In genomic region chr15:81278699-81279098, GRCm38 (mm10) we compare ENCODE assay signal across 28 mouse cellular contexts. TPM values are rescaled to one million over a fixed set of nuclear protein-coding genes. Genes with fewer than 3 reads are reported as not detected.
DNase-seq lines count a peak whose midpoint lies in the region; ATAC-seq lines count a peak whose summit lies in the region.
"Had no signal": no experiment of that assay in that cellular context is flagged by ENCODE, and none has a peak within 500 bp of the region (broad histone marks: within the 10 kb centered on the region; RNA-seq: fewer than 3 reads in every experiment).

No protein-coding gene starts in this region.

- H3K4me2 ChIP-seq in hindbrain, embryonic 11.5 days (replicated peaks; ENCODE audit: low read depth, low read length) = no peak overlapping the region
- H3K4me2 ChIP-seq in hindbrain, embryonic 16.5 days (ENCODE audit: low read length) = no peak overlapping the region
- no peak overlapping the region for H3K4me2 ChIP-seq in neural tube, embryonic 13.5 days
- H3K4me2 ChIP-seq: heart, embryonic 15.5 days; liver, embryonic 12.5 days had no signal

- no peaks in the 10 kb centered on the region for H3K9me3 ChIP-seq in hindbrain, embryonic 11.5 days (ENCODE audit: control insufficient read depth, low read length)
- H3K9me3 ChIP-seq in hindbrain, embryonic 16.5 days (ENCODE audit: control insufficient read depth, low read length) = no peaks in the 10 kb centered on the region
- H3K9me3 ChIP-seq in neural tube, embryonic 13.5 days = no peaks in the 10 kb centered on the region
- H3K9me3 ChIP-seq: embryonic facial prominence, embryonic 12.5 days; forebrain, embryonic 10.5 days; forebrain, embryonic 15.5 days; G1E; heart, embryonic 10.5 days; heart, embryonic 15.5 days; liver, embryonic 12.5 days; megakaryocyte, embryonic 14.5 days had no signal

- no peak overlapping the region for H3K9ac ChIP-seq in hindbrain, embryonic 11.5 days (ENCODE audit: low read depth, low read length)
- H3K9ac ChIP-seq in hindbrain, embryonic 16.5 days (ENCODE audit: low read depth, low read length) = no peak overlapping the region
- H3K9ac ChIP-seq in neural tube, embryonic 13.5 days = no peak overlapping the region
- H3K9ac ChIP-seq: embryonic facial prominence, embryonic 12.5 days; forebrain, embryonic 15.5 days; heart, embryonic 15.5 days; liver, embryonic 12.5 days; liver, postnatal 0 days had no signal

- no peaks in the 10 kb centered on the region for H3K27me3 ChIP-seq in hindbrain, embryonic 11.5 days (ENCODE audit: control insufficient read depth, insufficient read depth, low read length)
- H3K27me3 ChIP-seq in hindbrain, embryonic 16.5 days (replicated peaks; ENCODE audit: control insufficient read depth, insufficient read depth, low read length) = no peaks in the 10 kb centered on the region
- H3K27me3 ChIP-seq in neural tube, embryonic 13.5 days = no peaks in the 10 kb centered on the region
- H3K27me3 ChIP-seq: embryonic facial prominence, embryonic 12.5 days; forebrain, embryonic 15.5 days; liver, embryonic 12.5 days had no signal

- H3K4me3 ChIP-seq in hindbrain, embryonic 11.5 days (ENCODE audit: low read depth, low read length) = no peak overlapping the region
- H3K4me3 ChIP-seq in hindbrain, embryonic 16.5 days (ENCODE audit: low read length) = no peak overlapping the region
- H3K4me3 ChIP-seq in neural tube, embryonic 13.5 days = no peak overlapping the region
- H3K4me3 ChIP-seq: embryonic facial prominence, embryonic 12.5 days; forebrain, embryonic 15.5 days; heart, embryonic 10.5 days; heart, embryonic 15.5 days; liver, embryonic 12.5 days; megakaryocyte, embryonic 14.5 days had no signal

- peak; percentile 64 for DNase-seq in adrenal gland, adult 2 months
- DNase-seq in adrenal gland, adult 18-20 months (ENCODE audit: low spot score in 2 of 2) = no peak
- no peak for DNase-seq in hindbrain, embryonic 11.5 days (ENCODE audit: low spot score)
- no peak for DNase-seq in neural tube, embryonic 10.5 days (ENCODE audit: extremely low spot score, low spot score)
- no peak for DNase-seq in left cerebral cortex, adult 9 months (ENCODE audit: low spot score in 2 of 2)
- DNase-seq: cerebellum, adult 8-10 months; cerebellum, postnatal 25 days; gastrocnemius, postnatal 25 days; heart, adult 11 months; liver, postnatal 0 days; lung, postnatal 4 days; right cerebral cortex, postnatal 25 days; spleen, adult 18-20 months; thymus, postnatal 14 days had no signal

- peak overlapping the region; percentile 10; the same call in 1 of the 2 replicates for H3K27ac ChIP-seq in hindbrain, embryonic 11.5 days (ENCODE audit: low read depth, low read length)
- H3K27ac ChIP-seq in hindbrain, embryonic 16.5 days (ENCODE audit: low read depth, low read length) = no peak overlapping the region
- peak overlapping the region; percentile 70 for H3K27ac ChIP-seq in neural tube, embryonic 13.5 days (replicated peaks)
- H3K27ac ChIP-seq: embryonic facial prominence, embryonic 12.5 days; forebrain, embryonic 10.5 days; forebrain, embryonic 15.5 days; heart, embryonic 10.5 days; heart, embryonic 15.5 days; liver, embryonic 12.5 days had no signal

- no peaks in the 10 kb centered on the region for H3K4me1 ChIP-seq in hindbrain, embryonic 11.5 days (replicated peaks; ENCODE audit: control insufficient read depth, insufficient read depth, low read length)
- peaks cover 12% of the 10 kb centered on the region for H3K4me1 ChIP-seq in hindbrain, embryonic 16.5 days (ENCODE audit: control insufficient read depth, insufficient read depth, low read depth, low read length)
- H3K4me1 ChIP-seq in neural tube, embryonic 13.5 days (replicated peaks) = peaks cover 24% of the 10 kb centered on the region
- H3K4me1 ChIP-seq: heart, embryonic 15.5 days; megakaryocyte, embryonic 14.5 days had no signal

- WGBS in hindbrain, embryonic 11.5 days = 77% methylated on average over 6 of the region's 6 CpGs
- 69% methylated on average over 6 of the region's 6 CpGs for WGBS in hindbrain, embryonic 16.5 days
- 80% methylated on average over 6 of the region's 6 CpGs for whole genome bisulfite sequencing in neural tube, embryonic 13.5 days

- no peak for ATAC-seq in hindbrain, embryonic 11.5 days (ENCODE audit: low FRiP score)
- no peak for ATAC-seq in hindbrain, embryonic 16.5 days
- no peak for ATAC-seq in neural tube, embryonic 13.5 days (ENCODE audit: low read depth)
- ATAC-seq: forebrain, embryonic 15.5 days; intestine, postnatal 0 days; liver, embryonic 12.5 days had no signal

- no peaks in the 10 kb centered on the region for H3K36me3 ChIP-seq in hindbrain, embryonic 11.5 days (ENCODE audit: control insufficient read depth, insufficient read depth, low read length)
- H3K36me3 ChIP-seq in hindbrain, embryonic 16.5 days (ENCODE audit: control insufficient read depth, insufficient read depth, low read length) = no peaks in the 10 kb centered on the region
- no peaks in the 10 kb centered on the region for H3K36me3 ChIP-seq in neural tube, embryonic 13.5 days
- H3K36me3 ChIP-seq: embryonic facial prominence, embryonic 12.5 days; forebrain, embryonic 10.5 days; forebrain, embryonic 15.5 days; G1E; heart, embryonic 10.5 days; heart, embryonic 15.5 days; liver, embryonic 12.5 days had no signal

RNA-seq across cellular contexts. Expression of gene Mchr1, which starts 43.4 kb away (rescaled TPM):
- total RNA-seq in adrenal gland, adult 2 months (2021) = under 1 TPM; 0.17 to 0.55 TPM
- 0.45 and 0.86 TPM in 2 replicates for polyA plus RNA-seq in adrenal gland, adult 2 months (2012; rRNA removed)
- under 1 TPM; 0.23 to 0.51 TPM for total RNA-seq in adrenal gland, adult 18-20 months (2021)
- 0.09 and 0.59 TPM in 2 replicates for polyA plus RNA-seq in hindbrain, embryonic 11.5 days (2014; fragmentation: Nextera tagmentation; extraction: Ambion mirVana)
- polyA plus RNA-seq in hindbrain, embryonic 16.5 days (2015; fragmentation: Nextera tagmentation; extraction: Ambion mirVana) = 6.3 and 7.9 TPM in 2 replicates
- polyA plus RNA-seq in neural tube, embryonic 13.5 days (2015; fragmentation: Nextera tagmentation; extraction: Ambion mirVana) = 2.6 and 2.8 TPM in 2 replicates
- total RNA-seq: heart, postnatal 25 days; monocyte, adult 5-6 weeks; neutrophil, adult 5-6 weeks had no signal
- polyA plus RNA-seq: forebrain, embryonic 10.5 days; G1E; liver, embryonic 12.5 days had no signal
